Mouse (Mus musculus): ENCODE results near the gene Spsb1. TPM values are rescaled to one million over a fixed set of nuclear protein-coding genes. Genes with fewer than 3 reads are reported as not detected.

Gene Spsb1
- polyA plus RNA-seq, 2 experiments: 0.23 to 0.46 TPM

DNA sequence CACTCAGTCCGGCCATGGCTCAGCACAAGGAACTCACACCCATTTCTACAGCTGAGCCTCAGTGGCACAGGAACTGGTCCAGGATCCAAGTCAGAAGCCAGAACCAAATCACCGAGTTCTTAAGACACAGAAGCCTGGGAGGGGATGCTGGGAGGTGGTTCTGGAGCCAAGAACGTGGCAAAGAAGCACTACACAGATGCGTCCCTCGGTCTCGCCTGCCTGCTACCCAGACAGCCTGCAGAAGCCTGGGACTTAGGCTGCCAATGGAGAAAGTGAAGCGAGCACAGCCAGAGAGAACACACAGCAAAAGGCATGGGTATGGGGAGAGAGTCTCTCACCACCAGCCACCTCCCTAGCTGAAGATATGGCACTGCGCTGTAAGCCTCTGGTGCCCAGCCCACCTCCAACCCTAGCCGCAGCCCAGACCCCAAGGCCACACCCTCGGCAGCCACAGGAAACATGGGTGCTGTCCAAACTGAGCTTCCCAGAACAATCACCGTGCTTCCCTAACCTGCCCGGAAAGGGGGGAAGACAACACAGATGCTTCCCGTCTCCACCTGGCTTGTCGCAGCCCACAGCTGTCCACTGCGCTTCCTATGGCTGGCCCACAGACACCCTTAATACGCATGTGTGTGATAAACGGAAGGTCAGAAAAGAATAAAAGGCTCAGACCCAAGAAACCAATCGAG is 13.6 kb downstream of the Spsb1 start:
- H3K27me3 ChIP-seq (ENCODE audit: control insufficient read depth, insufficient read depth, low read length): no peaks in the 10 kb centered on the region; the same call in 1 of the 2 replicates
- no peaks in the 10 kb centered on the region for H3K36me3 ChIP-seq (replicated peaks; ENCODE audit: control insufficient read depth, insufficient read depth, low read depth)
- H3K4me2 ChIP-seq (ENCODE audit: low read depth): no peak overlapping the region
- ATAC-seq (ENCODE audit: insufficient read depth) (no peak), DNase-seq (ENCODE audit: low read depth in 3 of 3, low spot score in 3 of 3) (no peak)
- no peak overlapping the region for H3K9ac ChIP-seq (replicated peaks)
- H3K9me3 ChIP-seq (ENCODE audit: control insufficient read depth, low read length): no peaks in the 10 kb centered on the region
- H3K27ac ChIP-seq: no peak overlapping the region
- WGBS (ENCODE audit: insufficient replicate concordance): 48% methylated on average over 18 of the region's 18 CpGs
- H3K4me1 ChIP-seq (replicated peaks; ENCODE audit: control insufficient read depth in 2 of 2, insufficient read depth in 2 of 2, low read length in 1 of 2): no peaks in the 10 kb centered on the region
- no peak overlapping the region for H3K4me3 ChIP-seq (ENCODE audit: insufficient read depth in 1 of 2, low read depth in 2 of 2, low read length in 2 of 2)
- TF ChIP-seq CTCF (IDR thresholded peaks at IDR 0.05; ENCODE audit: low read depth): no peak
- no peak for TF ChIP-seq EP300 (IDR thresholded peaks at IDR 0.05; ENCODE audit: low read depth)

DNA sequence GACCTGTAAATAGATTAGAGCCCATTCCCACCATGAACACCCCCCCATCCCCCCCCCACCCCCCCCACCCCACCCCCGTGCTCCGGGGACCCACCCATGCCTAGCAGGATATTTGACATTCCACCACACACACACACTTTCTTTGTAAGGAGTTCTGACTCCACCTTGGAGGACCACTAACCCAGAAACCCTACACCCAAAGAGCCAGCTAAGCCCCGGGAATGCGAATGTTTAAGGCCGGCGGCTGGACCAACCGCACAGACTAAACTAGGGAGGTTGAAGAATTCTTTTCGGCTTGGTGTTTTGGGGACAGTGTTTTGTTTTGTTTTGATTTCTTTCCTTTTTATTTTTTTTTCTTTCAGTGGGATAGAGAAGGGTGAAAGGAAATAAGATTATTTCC is 16.1 kb downstream of the Spsb1 start:
- WGBS (ENCODE audit: insufficient replicate concordance): 72% methylated on average over 8 of the region's 8 CpGs
- DNase-seq (ENCODE audit: low read depth in 3 of 3, low spot score in 3 of 3): no peak
- H3K27me3 ChIP-seq (ENCODE audit: control insufficient read depth, insufficient read depth, low read length): no peaks in the 10 kb centered on the region; the same call in 1 of the 2 replicates
- H3K4me1 ChIP-seq (replicated peaks; ENCODE audit: control insufficient read depth in 2 of 2, insufficient read depth in 2 of 2, low read length in 1 of 2): no peaks in the 10 kb centered on the region
- H3K36me3 ChIP-seq (replicated peaks; ENCODE audit: control insufficient read depth, insufficient read depth, low read depth): no peaks in the 10 kb centered on the region
- H3K9me3 ChIP-seq (ENCODE audit: control insufficient read depth, low read length): no peaks in the 10 kb centered on the region
- no peak overlapping the region for H3K4me2 ChIP-seq (ENCODE audit: low read depth)
- no peak overlapping the region for H3K4me3 ChIP-seq (ENCODE audit: insufficient read depth in 1 of 2, low read depth in 2 of 2, low read length in 2 of 2)
- TF ChIP-seq CTCF (IDR thresholded peaks at IDR 0.05; ENCODE audit: low read depth) (no peak), EP300 (IDR thresholded peaks at IDR 0.05; ENCODE audit: low read depth) (no peak)
- ATAC-seq (ENCODE audit: insufficient read depth): no peak
- no peak overlapping the region for H3K27ac ChIP-seq
- H3K9ac ChIP-seq (replicated peaks): no peak overlapping the region

DNA sequence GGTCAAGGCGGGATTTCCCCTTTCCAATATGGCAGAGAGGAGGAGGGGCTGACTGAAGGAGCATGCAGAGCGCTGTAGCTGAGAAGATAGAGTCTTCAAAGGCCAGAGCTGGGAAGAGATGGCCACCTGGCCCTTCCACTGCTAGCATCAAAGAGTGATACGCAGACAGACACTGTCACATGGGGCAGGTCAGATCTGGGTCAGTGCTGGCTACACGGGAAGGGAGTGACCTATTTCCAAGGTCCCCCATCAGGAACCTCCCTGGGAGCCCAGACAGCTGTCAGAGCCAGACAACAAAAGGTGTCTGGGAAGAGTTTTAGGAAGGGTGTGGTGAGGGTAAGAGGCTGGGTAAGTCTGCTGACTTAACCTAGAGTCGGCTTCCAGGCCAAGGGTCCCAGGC is 17.9 kb downstream of the Spsb1 start:
- H3K27ac ChIP-seq: no peak overlapping the region
- no peak for TF ChIP-seq CTCF (IDR thresholded peaks at IDR 0.05; ENCODE audit: low read depth)
- TF ChIP-seq EP300 (IDR thresholded peaks at IDR 0.05; ENCODE audit: low read depth): no peak
- H3K9ac ChIP-seq (replicated peaks): no peak overlapping the region
- H3K9me3 ChIP-seq (ENCODE audit: control insufficient read depth, low read length): no peaks in the 10 kb centered on the region
- H3K4me1 ChIP-seq (replicated peaks; ENCODE audit: control insufficient read depth in 2 of 2, insufficient read depth in 2 of 2, low read length in 1 of 2): no peaks in the 10 kb centered on the region
- WGBS (ENCODE audit: insufficient replicate concordance): 53% methylated on average over 5 of the region's 5 CpGs
- H3K4me3 ChIP-seq (ENCODE audit: insufficient read depth in 1 of 2, low read depth in 2 of 2, low read length in 2 of 2): no peak overlapping the region
- H3K27me3 ChIP-seq (ENCODE audit: control insufficient read depth, insufficient read depth, low read length): no peaks in the 10 kb centered on the region; the same call in 1 of the 2 replicates
- H3K4me2 ChIP-seq (ENCODE audit: low read depth): no peak overlapping the region
- no peak for ATAC-seq (ENCODE audit: insufficient read depth)
- no peak for DNase-seq (ENCODE audit: low read depth in 3 of 3, low spot score in 3 of 3)
- H3K36me3 ChIP-seq (replicated peaks; ENCODE audit: control insufficient read depth, insufficient read depth, low read depth): no peaks in the 10 kb centered on the region

DNA sequence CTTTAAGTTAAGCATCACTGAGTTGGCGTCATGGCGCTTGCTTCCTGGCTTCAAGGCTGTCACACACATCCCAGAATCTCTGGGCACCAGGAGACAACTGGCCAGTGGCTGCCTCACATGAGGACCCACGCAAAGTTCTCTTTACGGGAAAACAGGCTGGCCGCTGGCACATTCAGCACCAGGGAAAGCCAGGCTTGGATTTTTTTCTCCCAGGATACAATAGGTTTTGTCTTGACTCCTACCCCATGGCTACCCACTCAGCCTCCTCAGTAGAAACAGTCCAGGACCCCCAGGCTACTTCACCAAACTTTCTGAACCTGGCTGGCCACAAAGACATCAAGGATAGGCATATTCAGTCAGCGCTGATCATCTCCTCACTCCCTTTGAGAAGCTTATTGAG is 19.4 kb downstream of the Spsb1 start:
- Histone ChIP-seq H3K27ac (no peak overlapping the region), H3K36me3 (replicated peaks; ENCODE audit: control insufficient read depth, insufficient read depth, low read depth) (no peaks in the 10 kb centered on the region), H3K9ac (replicated peaks) (no peak overlapping the region), H3K9me3 (ENCODE audit: control insufficient read depth, low read length) (no peaks in the 10 kb centered on the region), H3K27me3 (ENCODE audit: control insufficient read depth, insufficient read depth, low read length) (no peaks in the 10 kb centered on the region), H3K4me1 (replicated peaks; ENCODE audit: control insufficient read depth in 2 of 2, insufficient read depth in 2 of 2, low read length in 1 of 2) (no peaks in the 10 kb centered on the region), H3K4me2 (ENCODE audit: low read depth) (no peak overlapping the region), H3K4me3 (ENCODE audit: insufficient read depth in 1 of 2, low read depth in 2 of 2, low read length in 2 of 2) (no peak overlapping the region)
- DNase-seq (ENCODE audit: low read depth in 3 of 3, low spot score in 3 of 3): no peak
- no peak for ATAC-seq (ENCODE audit: insufficient read depth)
- TF ChIP-seq EP300 (IDR thresholded peaks at IDR 0.05; ENCODE audit: low read depth): no peak
- TF ChIP-seq CTCF (IDR thresholded peaks at IDR 0.05; ENCODE audit: low read depth): no peak
- WGBS (ENCODE audit: insufficient replicate concordance): 68% methylated on average over 6 of the region's 6 CpGs

DNA sequence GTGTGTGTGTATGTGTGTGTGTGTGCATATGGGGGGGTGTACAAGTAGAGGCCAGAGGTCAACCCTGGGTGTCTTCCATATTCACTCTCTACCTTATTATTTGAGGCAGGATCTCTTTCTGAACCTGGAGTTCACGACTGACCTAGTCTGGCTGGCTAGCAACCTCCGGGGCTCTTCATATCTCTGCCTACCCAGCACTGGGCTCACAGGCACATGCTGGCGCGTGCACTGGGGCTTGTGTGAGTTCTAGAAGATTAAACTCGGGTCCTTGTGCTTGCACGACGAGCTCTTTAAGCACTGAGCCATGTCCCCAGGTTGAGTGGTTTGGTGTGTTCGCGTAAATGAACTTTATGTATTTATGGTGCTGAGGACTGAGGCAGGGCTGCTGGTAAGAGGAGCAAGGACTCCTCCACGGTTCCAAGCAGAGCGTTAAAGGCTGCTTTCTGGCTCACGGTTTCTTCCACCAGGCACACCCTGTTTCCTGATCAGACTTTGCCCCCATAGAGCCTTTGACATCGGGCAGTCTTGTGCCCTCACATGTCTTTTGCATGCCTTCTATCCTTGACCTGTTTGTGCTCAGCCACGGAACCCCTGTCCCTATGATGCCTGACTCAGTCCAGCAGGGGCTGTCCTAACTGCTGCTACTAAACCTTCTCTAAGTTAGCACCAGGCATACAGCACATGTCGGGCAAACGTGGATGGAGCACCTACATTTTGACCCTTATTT is 21.2 kb downstream of the Spsb1 start:
- WGBS (ENCODE audit: insufficient replicate concordance): 71% methylated on average over 16 of the region's 16 CpGs
- Histone ChIP-seq H3K27me3 (ENCODE audit: control insufficient read depth, insufficient read depth, low read length) (no peaks in the 10 kb centered on the region), H3K36me3 (replicated peaks; ENCODE audit: control insufficient read depth, insufficient read depth, low read depth) (no peaks in the 10 kb centered on the region), H3K4me2 (ENCODE audit: low read depth) (no peak overlapping the region), H3K4me3 (ENCODE audit: insufficient read depth in 1 of 2, low read depth in 2 of 2, low read length in 2 of 2) (no peak overlapping the region), H3K4me1 (replicated peaks; ENCODE audit: control insufficient read depth in 2 of 2, insufficient read depth in 2 of 2, low read length in 1 of 2) (no peaks in the 10 kb centered on the region), H3K9ac (replicated peaks) (no peak overlapping the region), H3K27ac (no peak overlapping the region), H3K9me3 (ENCODE audit: control insufficient read depth, low read length) (no peaks in the 10 kb centered on the region)
- TF ChIP-seq EP300 (IDR thresholded peaks at IDR 0.05; ENCODE audit: low read depth) (no peak), CTCF (IDR thresholded peaks at IDR 0.05; ENCODE audit: low read depth) (no peak)
- no peak for DNase-seq (ENCODE audit: low read depth in 3 of 3, low spot score in 3 of 3)
- ATAC-seq (ENCODE audit: insufficient read depth): no peak

Data from liver, embryonic 14.5 days (tissue).